Mouse (Mus musculus): ENCODE measurements around the gene Sft2d1.

- TF ChIP-seq CTCF (IDR thresholded peaks at IDR 0.05; ENCODE audit: low read depth), result no peak
- no peak for TF ChIP-seq EP300 (IDR thresholded peaks at IDR 0.05; ENCODE audit: low read depth)
Measured at GRCm38 (mm10) chr17:8310838-8311614, at the start of gene Sft2d1.
